Comparison of ENCODE assay signal across 8 mouse cellular contexts in the genomic region with DNA sequence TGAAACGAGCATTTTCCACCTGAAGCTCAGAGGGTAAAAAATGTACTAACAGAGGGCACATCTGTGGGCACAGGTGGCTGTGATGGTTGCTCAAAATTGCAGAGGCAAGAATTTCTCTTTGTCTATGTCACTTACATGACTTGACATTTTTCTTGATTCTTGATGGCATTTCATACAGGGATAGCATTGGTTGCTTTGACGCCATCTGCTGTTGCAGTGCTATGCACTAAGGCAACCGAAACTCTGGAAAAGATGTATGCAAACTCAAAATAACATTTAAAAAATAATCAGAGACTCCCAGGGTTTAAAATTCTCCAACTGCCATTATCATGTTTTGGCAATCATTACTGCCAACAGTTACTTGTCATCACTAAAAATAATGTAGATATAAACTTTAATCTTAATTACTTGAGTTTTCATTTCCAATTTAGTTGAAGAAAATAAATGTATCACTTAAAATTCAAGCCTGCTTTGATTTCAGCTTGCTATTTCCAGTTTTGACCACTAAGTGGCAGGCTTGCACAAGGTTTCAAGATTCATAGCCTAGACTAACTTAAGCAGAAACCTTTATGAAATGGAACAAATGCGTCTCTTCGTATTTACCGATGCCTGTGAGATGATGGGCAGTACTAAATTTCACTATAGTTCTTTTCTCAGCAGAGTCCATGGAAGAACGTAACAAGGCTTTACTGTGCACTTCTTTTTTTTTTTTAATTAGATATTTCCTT.
DNase-seq lines count a peak whose midpoint lies in the region; ATAC-seq and TF ChIP-seq lines count a peak whose summit lies in the region.

No protein-coding gene starts in this region.

- H3K36me3 ChIP-seq in midbrain, embryonic 10.5 days, result no peaks in the 10 kb centered on the region
- H3K36me3 ChIP-seq in midbrain, embryonic 16.5 days (ENCODE audit: control insufficient read depth, insufficient read depth, low read length), result no peaks in the 10 kb centered on the region
- no peaks in the 10 kb centered on the region for H3K36me3 ChIP-seq in hindbrain, embryonic 15.5 days
- no peaks in the 10 kb centered on the region for H3K36me3 ChIP-seq in limb, embryonic 10.5 days

- in situ Hi-C loops in Patski (cut with MboI; ENCODE audit: low pct_unique_long_range_greater_than_20kb), result no loop called here

- H3K27me3 ChIP-seq in midbrain, embryonic 10.5 days (ENCODE audit: low read depth, poor library complexity, severe bottlenecking), result no peaks in the 10 kb centered on the region
- no peaks in the 10 kb centered on the region; the same call in 1 of the 2 replicates for H3K27me3 ChIP-seq in midbrain, embryonic 16.5 days (ENCODE audit: control insufficient read depth, insufficient read depth, low read depth, low read length)
- H3K27me3 ChIP-seq in Patski, result peaks cover 30% of the 10 kb centered on the region
- H3K27me3 ChIP-seq in hindbrain, embryonic 15.5 days, result no peaks in the 10 kb centered on the region
- no peaks in the 10 kb centered on the region for H3K27me3 ChIP-seq in limb, embryonic 10.5 days (ENCODE audit: low read depth, poor library complexity, severe bottlenecking)

- H3K4me1 ChIP-seq in midbrain, embryonic 10.5 days, result peaks cover 2% of the 10 kb centered on the region; the same call in 1 of the 2 replicates
- no peaks in the 10 kb centered on the region for H3K4me1 ChIP-seq in midbrain, embryonic 16.5 days (ENCODE audit: control insufficient read depth, insufficient read depth, low read length)
- H3K4me1 ChIP-seq in hindbrain, embryonic 15.5 days (replicated peaks), result no peaks in the 10 kb centered on the region
- H3K4me1 ChIP-seq in limb, embryonic 10.5 days, result peaks cover 6% of the 10 kb centered on the region; the same call in 1 of the 2 replicates

- POLR2A ChIA-PET in Patski (lab: Charles Lee), result no interaction called here

- TF ChIP-seq CTCF in Patski (IDR thresholded peaks at IDR 0.05), result peak; percentile 57

- DNase-seq in midbrain, embryonic 10.5 days (ENCODE audit: low spot score), result peak; percentile 23
- no peak for DNase-seq in Patski (ENCODE audit: low read depth, low spot score)
- DNase-seq in cerebellum, postnatal 25 days, result peak; percentile 34 to 68
- DNase-seq in limb, embryonic 10.5 days (ENCODE audit: low spot score), result peak; percentile 39
- DNase-seq in right cerebral cortex, adult 18-20 months, result peak; percentile 57
- no peak for DNase-seq in ovary, postnatal 36 days (ENCODE audit: low spot score)

- CTCF ChIA-PET in Patski (lab: Charles Lee), result no interaction called here

- H3K9me3 ChIP-seq in midbrain, embryonic 10.5 days (replicated peaks), result no peaks in the 10 kb centered on the region
- no peaks in the 10 kb centered on the region for H3K9me3 ChIP-seq in midbrain, embryonic 16.5 days (replicated peaks; ENCODE audit: control insufficient read depth, low read length, poor library complexity, severe bottlenecking)
- H3K9me3 ChIP-seq in hindbrain, embryonic 15.5 days, result no peaks in the 10 kb centered on the region
- no peaks in the 10 kb centered on the region for H3K9me3 ChIP-seq in limb, embryonic 10.5 days (replicated peaks)

- H3K4me2 ChIP-seq in midbrain, embryonic 16.5 days (ENCODE audit: low read length), result no peak overlapping the region
- peak overlapping the region; percentile 19; the same call in 1 of the 2 replicates for H3K4me2 ChIP-seq in hindbrain, embryonic 15.5 days

- ATAC-seq in midbrain, embryonic 16.5 days, result no peak
- no peak for ATAC-seq in Patski
- ATAC-seq in hindbrain, embryonic 15.5 days (ENCODE audit: low FRiP score, low read depth), result no peak

- no peak overlapping the region for H3K4me3 ChIP-seq in midbrain, embryonic 10.5 days
- H3K4me3 ChIP-seq in midbrain, embryonic 16.5 days (ENCODE audit: low read depth, low read length), result no peak overlapping the region
- no peak overlapping the region for H3K4me3 ChIP-seq in hindbrain, embryonic 15.5 days
- H3K4me3 ChIP-seq in limb, embryonic 10.5 days, result no peak overlapping the region

- H3K27ac ChIP-seq in midbrain, embryonic 10.5 days (replicated peaks), result no peak overlapping the region
- no peak overlapping the region for H3K27ac ChIP-seq in midbrain, embryonic 16.5 days (ENCODE audit: low read length)
- H3K27ac ChIP-seq in hindbrain, embryonic 15.5 days (replicated peaks), result no peak overlapping the region
- no peak overlapping the region for H3K27ac ChIP-seq in limb, embryonic 10.5 days

- no peak overlapping the region for H3K9ac ChIP-seq in midbrain, embryonic 16.5 days (ENCODE audit: low read depth, low read length)
- H3K9ac ChIP-seq in hindbrain, embryonic 15.5 days, result no peak overlapping the region

- WGBS in midbrain, embryonic 10.5 days, result 39% methylated on average over 7 of the region's 7 CpGs
- WGBS in midbrain, embryonic 16.5 days, result 24% methylated on average over 7 of the region's 7 CpGs
- 23% methylated on average over 7 of the region's 7 CpGs for WGBS in hindbrain, embryonic 15.5 days
- 41% methylated on average over 7 of the region's 7 CpGs for WGBS in limb, embryonic 10.5 days

Comparison
In these comparisons a context has a peak if more than half of its experiments do, and no peak if none do; other contexts are left out.
1. DNase-seq: peak in midbrain, embryonic 10.5 days (single experiment), cerebellum, postnatal 25 days (2 of 2), limb, embryonic 10.5 days (single experiment) and right cerebral cortex, adult 18-20 months (single experiment); none in Patski (single experiment) and ovary, postnatal 36 days (single experiment).